Mouse (Mus musculus): ENCODE results near the gene Casd1. TPM values are rescaled to one million over a fixed set of nuclear protein-coding genes. Genes with fewer than 3 reads are reported as not detected.

The Casd1 gene
- polyA plus RNA-seq (2017; shearing (Covaris generic)): 5.5 TPM

DNA sequence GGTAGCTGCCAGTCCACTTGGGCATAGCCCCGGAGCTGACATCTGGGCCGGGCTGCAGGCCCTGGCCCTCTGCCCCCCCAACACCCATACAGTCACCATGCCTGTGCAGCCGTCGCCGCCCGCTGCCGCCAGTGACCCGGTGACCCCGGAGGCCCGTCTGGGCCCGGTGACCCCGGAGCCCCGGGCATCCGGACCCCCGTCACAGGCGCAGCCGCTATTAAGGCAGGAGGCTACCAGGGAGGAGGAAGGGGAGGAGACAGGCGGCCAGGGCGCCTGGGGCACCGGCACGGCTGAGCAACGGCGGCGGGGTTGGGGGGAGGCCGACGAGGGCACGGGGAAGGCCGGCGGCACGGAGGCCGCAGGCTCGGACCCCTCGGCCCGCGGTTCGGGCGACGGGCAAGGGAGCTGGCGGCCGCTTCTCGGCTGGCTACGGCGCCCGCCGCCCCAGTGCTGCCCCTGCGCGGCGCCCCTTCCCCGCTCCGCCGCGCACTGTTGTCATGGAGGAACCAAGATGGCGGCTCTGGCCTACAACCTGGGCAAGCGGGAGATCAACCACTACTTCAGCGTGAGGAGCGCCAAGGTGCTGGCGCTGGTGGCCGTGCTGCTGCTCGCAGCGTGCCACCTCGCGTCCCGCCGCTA lies at the start of gene Casd1:
Gene Casd1, plus strand, starts transcription at position 182 of the 639 bp plus-strand sequence.

Other genes starting within 250 kb of the Casd1 start
- gene Col1a2, start 96.0 kb upstream of the Casd1 start, polyA plus RNA-seq (2017; shearing (Covaris generic)): 0.88 TPM
- not detected for gene Sgce, start 146.4 kb downstream of the Casd1 start, polyA plus RNA-seq (2017; shearing (Covaris generic))
- not detected for gene Peg10, start 146.5 kb downstream of the Casd1 start, polyA plus RNA-seq (2017; shearing (Covaris generic))

Data from inflammation-experienced regulatory T-cells, adult 16 weeks (primary cell).